Mouse (Mus musculus) neural tube, embryonic 11.5 days (tissue): ENCODE data around the gene Rora. TPM values are rescaled to one million over a fixed set of nuclear protein-coding genes. Genes with fewer than 3 reads are reported as not detected.
A peak's percentile ranks its signal among the peaks of the same experiment; 100 is the strongest.

Experiments
- ATAC-seq: fragments of 200-750 bp; cut with Nextera tagmentation; 2 replicates; pipeline ENCODE4 v1.8.0; 2017; ENCODE audit warnings: moderate number of reproducible peaks, mild to moderate bottlenecking, moderate TSS enrichment, moderate library complexity; ENCODE audit not compliant: insufficient read depth, low FRiP score, low TSS enrichment
- DNase-seq: peaks from one replicate; pipeline ENCODE4 v3.0.0-alpha.2; 2015; ENCODE audit warnings: low spot score
- H3K27ac ChIP-seq: fragments of 300-500 bp; sonication (generic); 2 replicates; pipeline ENCODE4 v1.5.1; 2014; ENCODE audit warnings: low read depth, mild to moderate bottlenecking, low read length
- H3K27me3 ChIP-seq: fragments of 300-500 bp; sonication (generic); 2 replicates; pipeline ENCODE4 v1.6.1; 2014; ENCODE audit warnings: mild to moderate bottlenecking, low read length, mixed read lengths; ENCODE audit not compliant: control insufficient read depth, insufficient read depth
- H3K36me3 ChIP-seq: fragments of 300-500 bp; sonication (generic); 2 replicates; pipeline ENCODE4 v1.6.1; 2014; ENCODE audit warnings: mild to moderate bottlenecking, low read length, moderate library complexity, mixed read lengths; ENCODE audit not compliant: control insufficient read depth, insufficient read depth
- H3K4me1 ChIP-seq: fragments of 300-500 bp; sonication (generic); 2 replicates; pipeline ENCODE4 v1.6.1; 2014; ENCODE audit warnings: low read length, mixed read lengths; ENCODE audit not compliant: control insufficient read depth, insufficient read depth
- H3K4me2 ChIP-seq: fragments of 300-500 bp; sonication (generic); 2 replicates; pipeline ENCODE4 v1.6.1; 2014; ENCODE audit warnings: low read depth, mild to moderate bottlenecking, moderate library complexity
- H3K4me3 ChIP-seq: fragments of 300-500 bp; sonication (generic); 2 replicates; pipeline ENCODE4 v1.5.1; 2014; ENCODE audit warnings: low read depth, low read length
- H3K9ac ChIP-seq: fragments of 300-500 bp; sonication (generic); 2 replicates; pipeline ENCODE4 v1.6.1; 2014; ENCODE audit warnings: mild to moderate bottlenecking, low read length
- H3K9me3 ChIP-seq: fragments of 300-500 bp; sonication (generic); 2 replicates; pipeline ENCODE4 v1.6.1; 2016; ENCODE audit warnings: low read length; ENCODE audit not compliant: control insufficient read depth
- WGBS: fragments of 180-500 bp; shearing (Covaris S2); extraction: QIAGEN DNeasy Blood & Tissue Kit; methylation state at CpG from one replicate; pipeline ENCODE4 v1.1.7; 2014; 5-methylcytosine and 5-hydroxymethylcytosine counted together
- polyA plus RNA-seq: library from polyadenylated mRNA; unstranded; fragments of >200 nt; fragmentation: Nextera tagmentation; extraction: Ambion mirVana; gene quantifications from 2 replicates; pipeline ENCODE4 v1.2.1, GENCODE M21; 2014

Rora gene
- polyA plus RNA-seq, 1 experiment from 2014 or later: 3.2 TPM

DNA sequence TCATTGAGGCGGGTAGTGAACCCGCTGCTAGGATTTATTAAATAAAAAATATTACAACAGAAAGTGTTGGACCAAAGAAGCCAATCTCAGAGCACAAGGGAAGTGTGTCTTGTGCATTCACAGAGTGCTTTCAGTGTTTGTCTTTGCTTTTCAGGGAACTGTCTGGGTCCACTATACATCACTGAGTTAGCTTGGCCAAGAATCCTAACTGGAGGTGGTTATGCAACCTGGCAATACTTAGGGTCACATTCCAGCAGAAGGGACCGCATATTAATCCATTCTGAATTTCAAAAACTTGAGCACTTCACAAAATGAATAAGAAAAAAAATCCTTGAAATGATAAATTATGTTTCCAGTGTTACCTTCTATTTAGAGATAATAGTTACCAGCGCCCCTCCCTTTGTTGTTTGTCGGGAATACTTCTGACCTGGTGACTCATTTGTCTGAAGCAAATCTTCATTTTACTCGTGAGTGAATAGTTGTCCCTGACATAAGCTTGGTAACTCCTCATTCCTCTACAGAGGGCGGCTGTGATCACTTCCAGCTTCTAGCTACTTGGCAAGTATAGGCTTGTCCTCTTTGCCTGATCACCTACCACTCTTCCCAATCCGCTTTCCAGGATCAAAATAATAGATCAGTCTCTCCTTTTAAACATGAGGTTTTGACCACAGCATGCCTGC lies 133.2 kb downstream of the Rora start:
- ATAC-seq: no peak
- Histone ChIP-seq H3K4me3 (no peak overlapping the region), H3K27me3 (no peaks in the 10 kb centered on the region), H3K4me2 (no peak overlapping the region), H3K27ac (no peak overlapping the region), H3K4me1 (no peaks in the 10 kb centered on the region), H3K9me3 (no peaks in the 10 kb centered on the region), H3K9ac (no peak overlapping the region), H3K36me3 (no peaks in the 10 kb centered on the region)
- 89% methylated on average over 8 of the region's 8 CpGs for WGBS
- DNase-seq: no peak

DNA sequence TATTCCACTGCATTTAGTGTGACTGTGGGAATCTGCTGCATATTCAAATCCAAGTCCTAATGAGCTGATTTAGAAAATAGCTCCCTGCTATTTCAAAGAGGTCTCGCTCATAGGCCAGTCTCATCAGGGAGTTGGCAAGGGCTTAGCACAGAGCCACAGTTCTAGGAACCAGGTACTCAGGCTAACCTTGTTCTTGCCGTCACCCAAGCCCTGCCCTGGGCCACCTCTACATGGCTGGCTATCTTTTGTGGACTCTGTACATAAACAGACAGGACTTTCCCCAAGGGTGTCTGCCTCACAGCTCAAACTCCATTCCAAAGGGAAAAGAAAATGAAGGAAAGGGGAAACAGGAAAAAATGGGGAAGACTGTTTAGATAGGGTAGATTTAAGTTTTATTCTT lies 134.1 kb downstream of the Rora start:
- Histone ChIP-seq H3K4me2 (no peak overlapping the region), H3K9me3 (no peaks in the 10 kb centered on the region), H3K27me3 (no peaks in the 10 kb centered on the region), H3K36me3 (no peaks in the 10 kb centered on the region), H3K27ac (no peak overlapping the region), H3K4me3 (no peak overlapping the region), H3K4me1 (no peaks in the 10 kb centered on the region), H3K9ac (no peak overlapping the region)
- WGBS: 90% methylated on average over 2 of the region's 2 CpGs
- no peak for ATAC-seq
- DNase-seq: no peak

DNA sequence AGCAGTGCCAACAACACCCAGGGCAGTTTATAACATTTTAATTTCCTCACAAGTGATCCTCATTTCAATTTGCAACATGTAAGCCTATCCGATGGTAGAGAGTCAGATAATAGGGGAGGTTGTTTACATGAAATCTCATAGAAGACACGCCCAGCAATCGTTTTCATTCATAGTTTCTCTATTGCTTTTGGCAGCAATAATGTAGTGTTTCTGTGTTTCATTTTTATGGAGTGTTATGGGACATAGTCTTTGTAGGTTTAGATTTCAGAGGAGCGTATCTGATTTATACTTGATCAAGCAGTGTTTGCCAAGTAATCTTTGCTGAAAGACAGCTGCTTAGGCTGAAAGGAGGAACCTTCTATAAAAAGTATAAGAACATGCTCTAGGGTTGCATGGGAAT lies 137.3 kb downstream of the Rora start:
- DNase-seq (no peak), ATAC-seq (no peak)
- no peak overlapping the region for H3K27ac ChIP-seq
- no peaks in the 10 kb centered on the region for H3K27me3 ChIP-seq
- 92% methylated on average over 4 of the region's 4 CpGs for WGBS
- H3K9ac ChIP-seq: no peak overlapping the region
- no peaks in the 10 kb centered on the region for H3K9me3 ChIP-seq
- no peak overlapping the region for H3K4me3 ChIP-seq
- no peaks in the 10 kb centered on the region for H3K36me3 ChIP-seq
- H3K4me1 ChIP-seq: 0 out of 2 replicates have a peak, but pooled peaks cover 4% of the 10 kb centered on the region
- H3K4me2 ChIP-seq: no peak overlapping the region

DNA sequence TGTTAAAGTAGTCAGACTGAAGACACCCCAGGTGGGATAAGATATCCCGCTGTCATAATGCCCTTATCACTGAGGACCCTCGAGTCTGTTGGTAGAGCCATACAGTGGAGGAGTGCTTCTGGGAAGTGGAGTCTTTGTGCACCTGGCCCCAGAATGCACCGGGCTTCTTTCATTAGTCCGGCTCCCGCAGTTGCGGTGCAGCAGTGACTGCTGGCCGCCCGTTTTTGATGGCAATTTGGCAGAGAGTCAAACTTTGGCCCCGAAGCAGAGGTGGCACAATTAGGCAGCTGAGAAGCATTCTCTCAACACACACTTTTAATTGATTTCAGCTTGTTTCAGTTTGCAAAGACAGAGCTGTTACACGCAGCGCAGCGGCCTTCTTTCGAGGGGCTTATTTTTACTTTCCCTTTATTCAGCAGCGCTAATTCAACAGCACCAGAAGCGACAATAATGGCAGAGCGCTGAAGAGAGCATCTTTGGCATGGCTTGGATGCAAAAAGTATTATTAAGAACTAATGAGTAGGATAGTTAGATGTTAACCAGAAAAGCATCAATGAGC lies 138.5 kb downstream of the Rora start:
- ATAC-seq (no peak), DNase-seq (no peak)
- 88% methylated on average over 16 of the region's 16 CpGs for WGBS
- no peak overlapping the region for H3K4me2 ChIP-seq
- no peaks in the 10 kb centered on the region for H3K36me3 ChIP-seq
- H3K9ac ChIP-seq: no peak overlapping the region
- H3K4me1 ChIP-seq: 0 out of 2 replicates have a peak, but pooled peaks cover 4% of the 10 kb centered on the region
- H3K4me3 ChIP-seq: no peak overlapping the region
- no peaks in the 10 kb centered on the region for H3K27me3 ChIP-seq
- no peaks in the 10 kb centered on the region for H3K9me3 ChIP-seq
- no peak overlapping the region for H3K27ac ChIP-seq

DNA sequence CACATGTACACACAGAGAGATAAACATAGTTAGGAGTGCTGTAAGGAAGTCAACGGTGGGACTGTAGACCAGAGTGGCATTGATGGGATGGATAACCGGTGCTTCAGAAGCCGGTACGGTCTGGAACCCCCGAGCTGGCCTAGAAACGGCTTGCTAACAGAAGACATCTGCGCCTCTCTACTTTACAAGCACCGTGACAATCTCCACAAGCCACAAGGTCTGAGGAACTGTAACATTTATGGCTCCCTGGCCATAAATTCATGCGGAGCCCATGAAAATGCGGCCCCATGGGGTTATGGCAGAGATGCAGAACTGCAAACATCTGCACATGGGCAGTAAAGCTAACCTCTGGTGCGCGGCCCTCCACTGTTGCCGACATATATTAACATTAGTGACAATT lies 141.7 kb downstream of the Rora start:
- H3K9ac ChIP-seq: no peak overlapping the region
- no peak for ATAC-seq

DNA sequence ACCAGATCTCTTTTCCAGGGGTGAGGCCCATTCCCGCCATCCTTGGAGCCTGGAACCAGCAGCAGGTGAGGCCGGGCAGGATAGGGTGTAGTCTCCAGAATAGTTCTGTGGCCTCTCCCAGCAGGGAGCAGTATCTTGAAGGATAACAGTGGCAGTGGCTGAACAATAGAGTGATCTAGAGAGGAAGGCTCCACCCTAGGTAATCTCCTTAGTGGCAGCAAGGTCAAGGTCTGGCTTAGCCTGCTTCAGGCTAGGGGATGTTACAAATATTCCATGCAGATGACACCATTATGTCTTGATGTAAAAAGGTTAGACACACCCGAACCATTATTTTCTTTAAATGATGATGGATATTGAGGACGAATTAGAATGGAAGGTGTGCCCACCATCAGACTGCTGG lies 144.6 kb downstream of the Rora start:
- no peaks in the 10 kb centered on the region for H3K36me3 ChIP-seq
- H3K27ac ChIP-seq: no peak overlapping the region
- peaks cover 5% of the 10 kb centered on the region; the same call in 1 of the 2 replicates for H3K4me1 ChIP-seq
- 91% methylated on average over 4 of the region's 4 CpGs for WGBS
- ATAC-seq: no peak
- H3K9ac ChIP-seq: no peak overlapping the region
- H3K4me3 ChIP-seq: no peak overlapping the region
- no peak overlapping the region for H3K4me2 ChIP-seq
- no peaks in the 10 kb centered on the region for H3K9me3 ChIP-seq
- H3K27me3 ChIP-seq: no peaks in the 10 kb centered on the region
- no peak for DNase-seq

More for the DNA sequence above, 141.7 kb downstream of the Rora start:
- Histone ChIP-seq H3K27ac (no peak overlapping the region), H3K4me3 (no peak overlapping the region), H3K4me1 (0 out of 2 replicates have a peak, but pooled peaks cover 4% of the 10 kb centered on the region), H3K36me3 (no peaks in the 10 kb centered on the region), H3K9me3 (no peaks in the 10 kb centered on the region), H3K27me3 (no peaks in the 10 kb centered on the region), H3K4me2 (no peak overlapping the region)
- peak; percentile 22 for DNase-seq
- WGBS: 34% methylated on average over 13 of the region's 13 CpGs

DNA sequence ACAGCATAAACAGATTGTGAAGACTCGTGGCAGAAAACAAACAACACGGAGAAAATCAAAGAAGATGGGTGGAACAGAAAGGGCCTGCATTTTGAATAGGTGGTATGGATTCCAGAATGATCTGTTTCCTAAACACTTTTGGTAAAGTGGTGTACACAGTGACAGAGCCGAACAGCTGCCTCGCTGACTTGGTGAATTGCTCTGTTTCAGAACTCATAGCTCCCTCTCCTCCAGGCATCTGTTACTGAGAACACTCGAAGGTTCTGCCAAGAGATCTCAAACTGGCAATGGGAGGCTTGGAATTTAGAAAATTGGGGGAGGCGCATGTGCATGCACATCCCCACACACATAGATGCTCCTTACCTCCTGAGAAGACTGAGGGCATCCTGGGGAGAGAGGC lies 145.5 kb downstream of the Rora start:
- Histone ChIP-seq H3K9me3 (no peaks in the 10 kb centered on the region), H3K9ac (no peak overlapping the region), H3K27ac (no peak overlapping the region), H3K27me3 (no peaks in the 10 kb centered on the region), H3K4me1 (peaks cover 7% of the 10 kb centered on the region; the same call in 1 of the 2 replicates), H3K36me3 (no peaks in the 10 kb centered on the region), H3K4me2 (no peak overlapping the region), H3K4me3 (no peak overlapping the region)
- DNase-seq: no peak
- ATAC-seq: no peak
- 90% methylated on average over 6 of the region's 6 CpGs for WGBS

DNA sequence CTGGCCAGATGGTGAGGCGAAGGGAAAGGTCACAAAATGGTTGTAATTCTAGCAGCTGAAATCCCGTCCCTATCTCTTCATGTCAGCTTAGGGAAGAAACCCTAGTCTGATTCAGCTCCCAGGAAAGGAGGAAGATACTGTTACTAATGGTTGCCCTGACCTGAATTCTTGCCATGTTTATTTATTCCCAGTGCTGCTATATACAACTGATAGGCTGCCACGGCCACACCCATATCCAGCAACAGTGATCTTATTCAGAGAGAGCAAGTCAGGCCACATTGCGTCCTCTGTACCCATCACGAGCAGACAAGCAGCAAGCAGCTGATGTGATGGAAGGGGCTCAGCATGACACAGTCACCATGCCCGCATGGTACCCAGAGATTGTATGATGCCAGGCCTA lies 150.6 kb downstream of the Rora start:
- 58% methylated on average over 6 of the region's 6 CpGs for WGBS
- Histone ChIP-seq H3K9ac (no peak overlapping the region), H3K4me2 (no peak overlapping the region), H3K4me3 (no peak overlapping the region), H3K4me1 (peaks cover 3% of the 10 kb centered on the region; the same call in 1 of the 2 replicates), H3K27me3 (no peaks in the 10 kb centered on the region), H3K27ac (no peak overlapping the region), H3K36me3 (no peaks in the 10 kb centered on the region), H3K9me3 (no peaks in the 10 kb centered on the region)
- no peak for DNase-seq
- no peak for ATAC-seq

DNA sequence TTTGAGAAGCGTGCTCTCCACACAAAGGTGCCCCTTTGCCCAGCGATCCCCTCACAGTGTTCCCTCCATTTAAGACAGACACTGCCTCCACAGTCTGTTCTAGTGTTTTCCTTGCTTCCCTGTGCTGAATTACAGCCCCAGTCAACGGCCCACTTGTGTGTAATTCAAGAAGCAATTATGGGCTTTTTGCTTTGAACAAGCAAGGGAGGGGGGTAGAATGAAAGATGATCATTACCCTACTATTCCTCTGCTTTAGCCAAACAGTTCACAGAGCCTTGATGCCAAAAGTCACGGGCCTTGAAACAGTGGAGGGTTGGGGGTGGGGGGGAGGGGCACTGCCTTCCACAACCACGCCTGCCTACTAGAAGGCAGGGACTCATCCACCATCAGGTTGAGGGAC lies 152.2 kb downstream of the Rora start:
- Histone ChIP-seq H3K9me3 (no peaks in the 10 kb centered on the region), H3K4me1 (peaks cover 3% of the 10 kb centered on the region; the same call in 1 of the 2 replicates), H3K27me3 (no peaks in the 10 kb centered on the region), H3K36me3 (no peaks in the 10 kb centered on the region), H3K9ac (no peak overlapping the region), H3K4me2 (no peak overlapping the region), H3K4me3 (no peak overlapping the region), H3K27ac (no peak overlapping the region)
- no peak for ATAC-seq
- 20% methylated on average over 5 of the region's 5 CpGs for WGBS
- DNase-seq: no peak
